Mouse (Mus musculus) neural tube, embryonic 14.5 days (tissue): ENCODE results near the gene Bbs1. TPM values are rescaled to one million over a fixed set of nuclear protein-coding genes. Genes with fewer than 3 reads are reported as not detected.

ENCODE experiments used
- polyA plus RNA-seq: library from polyadenylated mRNA; unstranded; fragments of >200 nt; fragmentation: Nextera tagmentation; extraction: Ambion mirVana; gene quantifications from 2 replicates; pipeline ENCODE4 v1.2.1, GENCODE M21; 2014

Bbs1 gene
- polyA plus RNA-seq, 1 experiment from 2014 or later: 10.8 TPM

Other genes starting within 250 kb of the Bbs1 start
- gene Gm960, start 208.0 kb downstream of the Bbs1 start, polyA plus RNA-seq: 7.1 and 8.5 TPM in 2 replicates
- 34.7 and 44.2 TPM in 2 replicates for gene Sptbn2, start 195.5 kb downstream of the Bbs1 start, polyA plus RNA-seq
- 157 and 158 TPM in 2 replicates for gene Rbm4b, start 150.1 kb downstream of the Bbs1 start, polyA plus RNA-seq
- gene Rbm4, start 112.7 kb downstream of the Bbs1 start, polyA plus RNA-seq: 81.1 and 95.9 TPM in 2 replicates
- gene Gm21992, start 95.0 kb downstream of the Bbs1 start, polyA plus RNA-seq: 13.4 and 21.0 TPM in 2 replicates
- 54.6 and 61.1 TPM in 2 replicates for gene Rbm14, start 95.0 kb downstream of the Bbs1 start, polyA plus RNA-seq
- 36.4 and 38.1 TPM in 2 replicates for gene Ccs, start 67.3 kb downstream of the Bbs1 start, polyA plus RNA-seq
- gene Ccdc87, start 67.3 kb downstream of the Bbs1 start, polyA plus RNA-seq: 0.48 and 0.58 TPM in 2 replicates
- gene Ctsf, start 51.5 kb downstream of the Bbs1 start, polyA plus RNA-seq: 75.8 and 76.9 TPM in 2 replicates
- gene Actn3, start 28.7 kb downstream of the Bbs1 start, polyA plus RNA-seq: 2.2 and 2.8 TPM in 2 replicates
- 19.1 and 19.4 TPM in 2 replicates for gene Zdhhc24, start 28.0 kb downstream of the Bbs1 start, polyA plus RNA-seq
- 75.9 and 95.2 TPM in 2 replicates for gene Dpp3, start 21.7 kb upstream of the Bbs1 start, polyA plus RNA-seq
- 10.4 and 16.5 TPM in 2 replicates for gene Peli3, start 36.5 kb upstream of the Bbs1 start, polyA plus RNA-seq
- gene Mrpl11, start 55.5 kb upstream of the Bbs1 start, polyA plus RNA-seq: 111 and 119 TPM in 2 replicates
- gene Npas4, start 83.7 kb upstream of the Bbs1 start, polyA plus RNA-seq: 0.35 and 0.48 TPM in 2 replicates
- 11.5 and 12.2 TPM in 2 replicates for gene Slc29a2, start 117.2 kb upstream of the Bbs1 start, polyA plus RNA-seq
- 92.5 and 108 TPM in 2 replicates for gene B4gat1, start 132.2 kb upstream of the Bbs1 start, polyA plus RNA-seq
- gene AC124502.3, start 132.3 kb upstream of the Bbs1 start, polyA plus RNA-seq: 2.1 and 3.0 TPM in 2 replicates
- 21.4 and 34.1 TPM in 2 replicates for gene Brms1, start 134.7 kb upstream of the Bbs1 start, polyA plus RNA-seq
- 0.62 and 0.86 TPM in 2 replicates for gene Rin1, start 143.9 kb upstream of the Bbs1 start, polyA plus RNA-seq
- gene Cd248, start 161.4 kb upstream of the Bbs1 start, polyA plus RNA-seq: 6.3 and 26.4 TPM in 2 replicates
- gene Tmem151a, start 178.9 kb upstream of the Bbs1 start, polyA plus RNA-seq: 19.8 and 23.7 TPM in 2 replicates
- 62.2 and 63.5 TPM in 2 replicates for gene Yif1a, start 181.9 kb upstream of the Bbs1 start, polyA plus RNA-seq
- gene Cnih2, start 191.9 kb upstream of the Bbs1 start, polyA plus RNA-seq: 433 and 499 TPM in 2 replicates
- 199 and 222 TPM in 2 replicates for gene Rab1b, start 200.4 kb upstream of the Bbs1 start, polyA plus RNA-seq
- gene Klc2, start 211.9 kb upstream of the Bbs1 start, polyA plus RNA-seq: 84.6 and 91.9 TPM in 2 replicates